Mouse (Mus musculus): ENCODE data around the gene Slc5a1. TPM values are rescaled to one million over a fixed set of nuclear protein-coding genes. Genes with fewer than 3 reads are reported as not detected.
A peak's percentile ranks its signal among the peaks of the same experiment; 100 is the strongest.

Gene Slc5a1
- polyA plus RNA-seq, 1 experiment from 2014 or later = 0.13 TPM

- Histone ChIP-seq H3K36me3 (ENCODE audit: control insufficient read depth, insufficient read depth, low read length) (no peaks in the 10 kb centered on the region), H3K4me1 (replicated peaks; ENCODE audit: control insufficient read depth, insufficient read depth, low read length) (no peaks in the 10 kb centered on the region), H3K9me3 (ENCODE audit: control insufficient read depth, low read length) (no peaks in the 10 kb centered on the region), H3K4me3 (ENCODE audit: low read length) (no peak overlapping the region), H3K27ac (ENCODE audit: low read length) (no peak overlapping the region), H3K4me2 (ENCODE audit: low read depth, low read length) (no peak overlapping the region), H3K27me3 (ENCODE audit: control insufficient read depth, insufficient read depth, low read depth, low read length) (0 out of 2 replicates have a peak, but pooled peaks cover 2% of the 10 kb centered on the region), H3K9ac (ENCODE audit: low read length) (no peak overlapping the region)
- 48% methylated on average over 7 of the region's 7 CpGs for WGBS
- no peak for ATAC-seq (ENCODE audit: low read depth)
Measured at GRCm38 (mm10) chr5:33142790-33143455, 38.9 kb downstream of the Slc5a1 start.

- Histone ChIP-seq H3K4me3 (ENCODE audit: low read length) (no peak overlapping the region), H3K27ac (ENCODE audit: low read length) (no peak overlapping the region), H3K36me3 (ENCODE audit: control insufficient read depth, insufficient read depth, low read length) (no peaks in the 10 kb centered on the region), H3K9ac (ENCODE audit: low read length) (no peak overlapping the region), H3K9me3 (ENCODE audit: control insufficient read depth, low read length) (no peaks in the 10 kb centered on the region), H3K27me3 (ENCODE audit: control insufficient read depth, insufficient read depth, low read depth, low read length) (0 out of 2 replicates have a peak, but pooled peaks cover 2% of the 10 kb centered on the region), H3K4me1 (replicated peaks; ENCODE audit: control insufficient read depth, insufficient read depth, low read length) (no peaks in the 10 kb centered on the region), H3K4me2 (ENCODE audit: low read depth, low read length) (no peak overlapping the region)
- no peak for ATAC-seq (ENCODE audit: low read depth)
- 40% methylated on average over 5 of the region's 5 CpGs for WGBS
Measured at GRCm38 (mm10) chr5:33144025-33144424, 40.0 kb downstream of the Slc5a1 start.

- H3K9ac ChIP-seq (ENCODE audit: low read length) = no peak overlapping the region
- H3K4me2 ChIP-seq (ENCODE audit: low read depth, low read length) = no peak overlapping the region
- H3K4me3 ChIP-seq (ENCODE audit: low read length) = no peak overlapping the region
- no peaks in the 10 kb centered on the region for H3K4me1 ChIP-seq (replicated peaks; ENCODE audit: control insufficient read depth, insufficient read depth, low read length)
- 0 out of 2 replicates have a peak, but pooled peaks cover 2% of the 10 kb centered on the region for H3K27me3 ChIP-seq (ENCODE audit: control insufficient read depth, insufficient read depth, low read depth, low read length)
- ATAC-seq (ENCODE audit: low read depth) = no peak
- WGBS = 88% methylated on average over 9 of the region's 9 CpGs
- no peak overlapping the region for H3K27ac ChIP-seq (ENCODE audit: low read length)
- no peaks in the 10 kb centered on the region for H3K9me3 ChIP-seq (ENCODE audit: control insufficient read depth, low read length)
- H3K36me3 ChIP-seq (ENCODE audit: control insufficient read depth, insufficient read depth, low read length) = no peaks in the 10 kb centered on the region
Measured at GRCm38 (mm10) chr5:33146837-33147236, 42.8 kb downstream of the Slc5a1 start.

- H3K9me3 ChIP-seq (ENCODE audit: control insufficient read depth, low read length) = no peaks in the 10 kb centered on the region
- 40% methylated on average over 6 of the region's 6 CpGs for WGBS
Measured at GRCm38 (mm10) chr5:33147691-33148090, 43.7 kb downstream of the Slc5a1 start.

GRCm38 (mm10) chr5:33193567-33193966, 89.5 kb downstream of the Slc5a1 start:
- H3K4me3 ChIP-seq (ENCODE audit: low read length) = no peak overlapping the region
- no peak overlapping the region for H3K27ac ChIP-seq (ENCODE audit: low read length)
- 7% methylated on average over 7 of the region's 7 CpGs for WGBS
- ATAC-seq (ENCODE audit: low read depth) = no peak
- H3K4me1 ChIP-seq (replicated peaks; ENCODE audit: control insufficient read depth, insufficient read depth, low read length) = peaks cover 7% of the 10 kb centered on the region
- H3K9me3 ChIP-seq (ENCODE audit: control insufficient read depth, low read length) = no peaks in the 10 kb centered on the region
- H3K9ac ChIP-seq (ENCODE audit: low read length) = no peak overlapping the region
- H3K4me2 ChIP-seq (ENCODE audit: low read depth, low read length) = no peak overlapping the region
- no peaks in the 10 kb centered on the region for H3K27me3 ChIP-seq (ENCODE audit: control insufficient read depth, insufficient read depth, low read depth, low read length)
- no peaks in the 10 kb centered on the region for H3K36me3 ChIP-seq (ENCODE audit: control insufficient read depth, insufficient read depth, low read length)

More at GRCm38 (mm10) chr5:33147691-33148090, 43.7 kb downstream of the Slc5a1 start:
- no peaks in the 10 kb centered on the region for H3K4me1 ChIP-seq (replicated peaks; ENCODE audit: control insufficient read depth, insufficient read depth, low read length)
- H3K4me2 ChIP-seq (ENCODE audit: low read depth, low read length) = no peak overlapping the region
- H3K9ac ChIP-seq (ENCODE audit: low read length) = no peak overlapping the region
- ATAC-seq (ENCODE audit: low read depth) = no peak
- no peaks in the 10 kb centered on the region for H3K27me3 ChIP-seq (ENCODE audit: control insufficient read depth, insufficient read depth, low read depth, low read length)
- H3K36me3 ChIP-seq (ENCODE audit: control insufficient read depth, insufficient read depth, low read length) = no peaks in the 10 kb centered on the region
- H3K4me3 ChIP-seq (ENCODE audit: low read length) = no peak overlapping the region
- no peak overlapping the region for H3K27ac ChIP-seq (ENCODE audit: low read length)

- 42% methylated on average over 9 of the region's 9 CpGs for WGBS
- Histone ChIP-seq H3K36me3 (ENCODE audit: control insufficient read depth, insufficient read depth, low read length) (no peaks in the 10 kb centered on the region), H3K4me2 (ENCODE audit: low read depth, low read length) (no peak overlapping the region), H3K27me3 (ENCODE audit: control insufficient read depth, insufficient read depth, low read depth, low read length) (no peaks in the 10 kb centered on the region), H3K9me3 (ENCODE audit: control insufficient read depth, low read length) (no peaks in the 10 kb centered on the region), H3K9ac (ENCODE audit: low read length) (no peak overlapping the region), H3K27ac (ENCODE audit: low read length) (no peak overlapping the region), H3K4me3 (ENCODE audit: low read length) (no peak overlapping the region), H3K4me1 (replicated peaks; ENCODE audit: control insufficient read depth, insufficient read depth, low read length) (peaks cover 7% of the 10 kb centered on the region)
- peak; percentile 86 for ATAC-seq (ENCODE audit: low read depth)
Measured at GRCm38 (mm10) chr5:33195246-33195852, 91.3 kb downstream of the Slc5a1 start.

GRCm38 (mm10) chr5:33200071-33200470, 96.1 kb downstream of the Slc5a1 start:
- peaks cover under 1% of the 10 kb centered on the region; the same call in 1 of the 2 replicates for H3K4me1 ChIP-seq (replicated peaks; ENCODE audit: control insufficient read depth, insufficient read depth, low read length)

GRCm38 (mm10) chr5:33201697-33202096, 97.7 kb downstream of the Slc5a1 start:
- Histone ChIP-seq H3K27ac (ENCODE audit: low read length) (no peak overlapping the region), H3K36me3 (ENCODE audit: control insufficient read depth, insufficient read depth, low read length) (no peaks in the 10 kb centered on the region), H3K4me1 (replicated peaks; ENCODE audit: control insufficient read depth, insufficient read depth, low read length) (no peaks in the 10 kb centered on the region), H3K4me3 (ENCODE audit: low read length) (no peak overlapping the region), H3K4me2 (ENCODE audit: low read depth, low read length) (no peak overlapping the region), H3K9ac (ENCODE audit: low read length) (no peak overlapping the region), H3K27me3 (ENCODE audit: control insufficient read depth, insufficient read depth, low read depth, low read length) (no peaks in the 10 kb centered on the region; the same call in 1 of the 2 replicates), H3K9me3 (ENCODE audit: control insufficient read depth, low read length) (no peaks in the 10 kb centered on the region)
- no peak for ATAC-seq (ENCODE audit: low read depth)
- 32% methylated on average over 13 of the region's 13 CpGs for WGBS

More at GRCm38 (mm10) chr5:33200071-33200470, 96.1 kb downstream of the Slc5a1 start:
- no peaks in the 10 kb centered on the region for H3K9me3 ChIP-seq (ENCODE audit: control insufficient read depth, low read length)
- H3K4me3 ChIP-seq (ENCODE audit: low read length) = no peak overlapping the region
- H3K27ac ChIP-seq (ENCODE audit: low read length) = no peak overlapping the region
- no peak for ATAC-seq (ENCODE audit: low read depth)
- H3K36me3 ChIP-seq (ENCODE audit: control insufficient read depth, insufficient read depth, low read length) = no peaks in the 10 kb centered on the region
- H3K9ac ChIP-seq (ENCODE audit: low read length) = no peak overlapping the region
- WGBS = 36% methylated on average over 1 of the region's 1 CpGs
- no peak overlapping the region for H3K4me2 ChIP-seq (ENCODE audit: low read depth, low read length)
- no peaks in the 10 kb centered on the region; the same call in 1 of the 2 replicates for H3K27me3 ChIP-seq (ENCODE audit: control insufficient read depth, insufficient read depth, low read depth, low read length)

- Histone ChIP-seq H3K36me3 (ENCODE audit: control insufficient read depth, insufficient read depth, low read length) (no peaks in the 10 kb centered on the region), H3K4me3 (ENCODE audit: low read length) (no peak overlapping the region), H3K27ac (ENCODE audit: low read length) (no peak overlapping the region), H3K27me3 (ENCODE audit: control insufficient read depth, insufficient read depth, low read depth, low read length) (no peaks in the 10 kb centered on the region; the same call in 1 of the 2 replicates), H3K9me3 (ENCODE audit: control insufficient read depth, low read length) (no peaks in the 10 kb centered on the region), H3K4me2 (ENCODE audit: low read depth, low read length) (no peak overlapping the region), H3K9ac (ENCODE audit: low read length) (no peak overlapping the region), H3K4me1 (replicated peaks; ENCODE audit: control insufficient read depth, insufficient read depth, low read length) (no peaks in the 10 kb centered on the region; the same call in 1 of the 2 replicates)
- WGBS = 53% methylated on average over 13 of the region's 13 CpGs
- 0 out of 2 replicates have a peak, but pooled peaks have one; percentile 18 for ATAC-seq (ENCODE audit: low read depth)
Measured at GRCm38 (mm10) chr5:33202516-33203170, 98.6 kb downstream of the Slc5a1 start.

Data from lung, embryonic 16.5 days (tissue).